Mouse (Mus musculus): Measurements from ENCODE around the gene Hbs1l.

DNA sequence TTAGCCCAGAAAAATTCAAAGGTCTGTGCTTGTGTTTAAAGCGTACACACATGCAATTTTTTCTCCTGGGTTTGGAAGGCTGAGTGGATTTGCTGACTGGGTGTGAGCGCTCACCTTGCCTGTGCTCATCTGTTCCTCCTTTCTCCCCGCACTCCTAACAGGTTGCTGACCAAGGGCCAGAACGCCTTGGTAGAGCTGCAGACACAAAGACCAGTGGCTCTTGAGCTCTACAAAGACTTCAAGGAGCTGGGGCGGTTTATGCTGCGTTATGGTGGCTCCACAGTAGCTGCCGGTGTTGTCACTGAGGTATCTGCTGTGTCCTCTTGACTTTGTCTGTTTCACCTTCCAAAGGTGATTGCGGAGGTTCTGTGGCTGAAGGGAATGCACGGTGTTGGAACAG lies 71.7 kb downstream of the Hbs1l start:
- TF ChIP-seq CTCF (IDR thresholded peaks at IDR 0.05; ENCODE audit: borderline replicate concordance, control insufficient read depth, extremely low read depth, insufficient read depth, low read length, poor library complexity), result no peak
- no peak for TF ChIP-seq POLR2A (IDR thresholded peaks at IDR 0.05; ENCODE audit: control insufficient read depth, extremely low read depth, insufficient read depth, low read length, poor library complexity)

Data from thymus, adult 2 months (tissue).